Mouse (Mus musculus) embryo, embryonic 10 days (tissue): ENCODE data around the gene Ap3b1.
"Not testable (repeated sequence)": the region's sequence is repeated elsewhere in the genome, so short reads cannot be mapped to it uniquely, and the experiment has no call there.

ENCODE experiments used
- DNase-seq: peaks from one replicate; pipeline ENCODE4 v3.0.0-alpha.2; 2015; ENCODE audit warnings: low spot score

The Ap3b1 gene

DNA sequence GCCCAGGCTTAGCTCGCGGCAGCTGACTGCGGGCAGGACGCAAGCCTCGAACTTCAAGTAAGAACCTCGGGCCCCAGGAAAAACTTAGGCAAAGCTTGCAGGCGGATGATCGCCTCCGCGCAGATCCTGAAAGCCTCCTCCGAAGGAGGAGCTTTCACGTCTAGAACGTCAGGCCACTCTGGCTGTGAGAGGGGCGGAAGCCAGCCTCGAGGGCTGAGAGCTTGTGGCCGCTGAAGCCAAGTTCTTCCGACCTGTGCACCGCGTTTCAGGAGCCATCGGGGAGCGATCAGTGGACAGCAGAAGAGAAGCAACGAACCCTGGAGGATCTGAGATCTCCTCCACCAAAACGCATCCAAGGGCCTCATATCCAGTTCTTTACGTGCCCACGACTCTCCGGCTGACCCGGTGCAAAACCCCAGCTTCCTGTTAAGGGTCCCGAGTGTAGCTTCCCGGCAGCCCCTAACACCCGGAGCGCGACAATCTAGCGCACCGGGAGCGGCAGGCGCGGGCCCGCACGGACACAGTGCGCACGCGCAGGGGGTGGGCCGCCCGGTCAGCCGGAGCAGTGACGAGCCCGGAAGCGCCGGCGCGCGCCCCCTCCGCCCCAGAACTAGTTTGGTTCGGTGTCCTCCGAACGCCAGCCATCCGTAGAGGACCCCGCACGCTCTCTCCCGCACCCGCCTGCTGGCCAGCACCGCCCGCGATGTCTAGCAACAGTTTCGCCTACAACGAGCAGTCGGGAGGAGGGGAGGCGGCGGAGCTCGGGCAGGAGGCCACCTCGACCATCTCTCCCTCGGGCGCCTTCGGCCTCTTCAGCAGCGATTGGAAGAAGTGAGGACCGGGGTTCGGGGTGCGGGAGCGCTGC, at the start of gene Ap3b1:
Ap3b1 (plus strand) TSS at position 560 of the 865 bp plus-strand sequence.
- peak; percentile 93 for DNase-seq

DNA sequence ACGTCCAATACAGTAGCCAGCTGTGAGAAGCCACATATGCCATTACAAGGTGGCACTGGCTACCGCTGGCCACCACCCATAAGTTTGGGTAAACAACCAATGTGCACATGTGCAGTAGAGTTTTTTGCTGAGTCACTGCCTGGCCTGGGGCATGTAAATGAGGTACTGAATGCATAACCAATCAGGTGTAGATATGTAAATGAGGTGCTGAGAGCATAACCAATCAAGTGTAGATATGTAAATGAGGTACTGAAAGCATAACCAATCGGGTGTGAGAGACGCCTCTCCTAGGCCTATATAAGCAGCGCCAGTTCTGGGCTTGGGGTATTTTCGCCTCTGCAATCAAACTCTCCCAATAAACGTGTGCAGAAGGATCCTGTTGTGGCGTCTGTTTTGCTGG, 45.9 kb upstream of the Ap3b1 start:
- DNase-seq = not testable (repeated sequence)

DNA sequence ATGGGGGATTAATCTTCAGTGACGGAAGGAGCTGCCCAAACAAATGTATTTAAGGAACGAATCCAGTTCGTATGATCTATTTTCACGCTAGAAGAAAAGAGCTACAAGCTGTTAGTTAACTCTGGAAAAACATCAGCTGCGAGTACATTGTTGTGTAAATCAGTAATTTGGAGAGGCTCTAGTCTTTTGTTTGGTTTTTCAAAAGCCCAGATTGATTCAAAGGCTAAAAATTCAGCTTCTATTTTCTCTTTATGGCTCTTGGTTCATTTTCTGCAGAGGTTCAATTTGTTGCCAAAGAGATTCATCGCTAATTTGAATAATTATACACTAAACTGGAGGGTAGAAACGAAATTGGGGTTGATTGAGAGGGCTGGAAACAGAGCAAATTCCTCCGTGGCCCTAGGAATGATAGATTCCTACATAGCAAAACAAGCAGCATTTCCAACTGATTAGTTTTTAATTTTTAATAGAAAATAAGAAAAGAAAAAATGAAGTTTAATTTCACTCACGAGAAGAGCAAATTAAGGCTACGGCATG, 41.7 kb upstream of the Ap3b1 start:
- DNase-seq = no peak

DNA sequence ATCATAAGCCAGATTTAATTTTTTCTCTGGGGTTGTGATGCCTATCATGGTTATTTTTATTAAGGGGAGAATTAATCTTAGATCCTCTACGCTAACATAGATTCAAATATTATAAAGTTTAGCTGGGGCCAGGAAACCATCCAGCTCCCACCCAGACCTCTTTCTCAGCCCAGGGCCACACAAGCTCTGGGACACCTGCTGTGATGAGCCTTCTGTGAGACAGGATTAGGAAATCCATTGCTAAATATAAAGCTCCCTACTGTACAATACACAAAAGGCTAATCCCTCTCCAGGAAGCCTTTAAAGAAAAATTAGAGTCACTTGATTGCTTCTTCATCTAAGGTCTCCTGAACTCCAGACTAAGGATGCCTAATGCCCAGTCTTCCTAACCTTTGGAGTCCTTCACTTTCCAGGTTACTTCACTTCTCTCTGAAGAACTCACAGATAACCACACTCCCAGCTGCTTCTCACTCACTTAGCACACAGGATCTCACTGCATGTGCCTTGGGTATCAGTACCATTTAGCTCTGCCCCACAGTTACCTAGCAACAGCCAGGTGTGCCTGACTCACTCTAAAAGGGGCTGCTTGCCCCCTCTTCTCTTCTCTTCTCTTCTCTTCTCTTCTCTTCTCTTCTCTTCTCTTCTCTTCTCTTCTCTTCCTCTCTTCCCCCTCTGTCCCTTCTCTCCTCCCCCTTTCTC, 37.5 kb upstream of the Ap3b1 start:
- no peak for DNase-seq

DNA sequence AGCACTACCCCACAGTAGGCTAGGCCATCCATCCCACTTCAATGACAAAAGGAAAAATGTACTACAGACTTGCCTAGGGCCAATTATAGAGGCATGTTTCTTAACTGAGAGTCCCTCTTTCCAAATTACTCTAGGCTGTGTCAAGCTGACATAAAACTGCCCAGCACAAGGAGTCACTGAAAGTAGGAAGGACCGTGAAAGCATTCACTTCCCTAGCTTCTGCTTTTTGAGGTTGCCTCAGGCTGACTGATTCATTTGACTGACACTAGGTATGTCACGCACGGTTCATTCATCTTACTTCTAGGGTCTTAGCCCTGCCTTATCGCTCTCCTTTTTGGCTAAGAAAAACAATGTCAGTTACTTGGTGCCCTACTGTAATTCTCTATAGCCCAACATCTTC, 36.3 kb upstream of the Ap3b1 start:
- DNase-seq = no peak

DNA sequence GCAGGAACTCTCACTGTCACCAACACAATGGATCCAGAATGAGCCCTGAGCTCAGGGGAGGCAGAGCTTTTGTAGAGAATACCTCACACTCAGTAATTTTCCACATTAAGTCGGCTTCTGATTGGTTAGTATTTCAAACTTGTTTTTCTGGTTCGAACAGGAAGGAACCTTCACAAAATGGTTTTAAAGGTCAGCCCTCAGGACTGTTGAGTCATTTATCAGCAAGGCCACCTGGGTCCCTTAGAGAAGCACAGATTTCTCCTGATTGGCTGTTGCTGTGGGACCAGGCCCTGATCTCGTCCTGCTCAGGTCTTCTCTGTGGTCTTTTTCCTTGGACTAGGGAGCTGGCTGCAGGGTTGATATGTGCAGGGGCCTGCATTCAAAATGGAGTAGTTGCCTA, 30.7 kb upstream of the Ap3b1 start:
- DNase-seq = peak; percentile 37

DNA sequence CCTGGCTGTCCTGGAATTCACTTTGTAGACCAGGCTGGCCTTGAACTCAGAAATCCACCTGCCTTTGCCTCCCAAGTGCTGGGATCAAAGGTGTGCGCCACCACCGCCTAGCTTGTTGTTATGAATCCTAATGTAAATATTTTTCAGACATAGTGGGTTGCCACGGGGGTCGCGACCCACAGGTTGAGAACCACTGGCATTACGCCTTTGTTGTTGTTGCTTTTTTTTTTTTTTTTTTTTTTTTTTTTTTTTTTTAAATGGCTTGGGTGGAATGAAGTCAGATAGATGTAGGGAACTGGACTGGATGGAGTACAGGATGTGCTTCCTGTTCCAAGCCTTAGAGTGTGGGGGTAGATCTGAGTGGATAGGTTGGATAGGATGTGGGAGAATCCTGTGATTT, 29.8 kb upstream of the Ap3b1 start:
- not testable (repeated sequence) for DNase-seq

DNA sequence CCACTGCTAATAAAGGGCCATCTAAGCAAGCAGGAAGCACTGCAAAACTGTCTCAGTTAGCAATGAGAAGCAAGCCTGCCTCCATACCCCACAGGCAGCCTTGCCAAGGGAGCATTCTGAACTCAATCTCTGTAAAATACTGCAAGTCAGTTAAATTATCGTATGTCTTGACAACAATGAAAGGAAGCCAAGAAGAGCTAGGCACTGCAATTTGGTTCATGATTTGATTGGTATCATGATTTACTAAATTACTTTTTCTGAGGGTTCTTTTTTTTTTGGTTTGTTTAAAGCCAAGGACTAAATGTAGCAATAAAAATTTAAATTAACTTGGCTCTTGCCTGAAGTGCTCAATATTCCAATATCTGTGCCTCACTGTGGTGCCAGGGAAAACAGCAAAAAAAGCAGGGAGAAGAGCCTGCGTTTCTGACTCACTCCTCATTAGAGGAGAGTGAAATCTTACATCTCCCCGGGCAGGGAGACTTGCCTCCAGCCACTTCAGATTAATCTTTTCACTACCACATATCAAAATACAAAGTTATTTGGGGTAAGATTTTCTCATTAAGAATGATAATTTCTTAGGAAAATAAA, 28.3 kb upstream of the Ap3b1 start:
- DNase-seq = no peak

DNA sequence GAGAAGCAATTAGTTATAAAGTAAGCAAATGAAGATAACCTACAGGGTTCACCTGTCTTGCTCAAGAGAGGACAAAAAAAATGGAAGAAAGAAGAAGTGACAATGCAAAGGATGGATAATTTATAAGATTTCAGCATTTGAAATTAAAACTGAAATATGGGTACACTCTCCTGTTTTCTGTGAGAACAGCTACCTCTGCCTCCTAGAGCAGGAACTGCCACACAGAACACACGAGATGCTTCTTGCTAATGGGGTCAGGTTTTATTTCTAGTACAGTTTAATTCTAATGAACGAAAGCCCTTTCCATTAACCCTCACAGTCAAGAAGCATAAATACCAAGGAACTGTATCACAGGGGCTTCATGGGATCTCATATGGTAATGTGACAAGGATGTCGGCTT, 20.4 kb upstream of the Ap3b1 start:
- DNase-seq = no peak

DNA sequence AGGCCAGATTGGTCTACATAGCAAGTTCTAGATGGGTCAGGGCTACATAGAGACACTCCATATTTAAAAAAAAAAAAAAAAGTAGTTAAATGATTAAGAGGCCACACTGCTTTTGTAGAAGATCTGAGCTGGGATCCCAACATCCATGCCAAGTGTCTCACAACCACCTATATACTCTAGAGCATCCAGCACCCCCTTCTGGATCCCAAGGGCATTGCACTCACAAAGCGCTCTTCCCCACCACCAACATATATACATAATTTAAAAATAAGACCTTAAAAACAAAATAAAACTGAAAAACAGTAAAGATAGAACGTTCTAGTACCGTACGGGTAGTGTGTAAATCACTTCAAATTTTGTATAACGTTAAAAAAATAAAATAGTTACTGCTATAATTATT, 15.6 kb upstream of the Ap3b1 start:
- no peak for DNase-seq

DNA sequence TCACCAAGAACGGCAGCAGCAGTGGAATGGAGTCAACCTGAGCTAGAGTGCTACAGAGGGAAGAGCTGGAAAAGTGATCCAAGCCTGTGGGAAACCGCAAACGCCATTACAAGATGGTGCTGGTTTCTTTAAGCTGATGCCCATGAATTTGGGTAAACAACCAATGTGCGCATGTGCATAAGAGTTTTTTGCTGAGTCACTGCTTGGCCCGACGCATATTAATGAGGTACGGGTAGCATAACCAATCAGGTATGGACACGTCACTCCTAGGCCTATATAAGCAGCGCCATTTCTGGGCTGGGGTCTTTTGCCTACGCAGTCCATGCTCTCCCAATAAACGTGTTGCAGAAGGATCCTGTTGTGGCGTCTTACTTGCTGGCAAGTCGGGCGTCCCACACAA, 14.2 kb upstream of the Ap3b1 start:
- DNase-seq = not testable (repeated sequence)

DNA sequence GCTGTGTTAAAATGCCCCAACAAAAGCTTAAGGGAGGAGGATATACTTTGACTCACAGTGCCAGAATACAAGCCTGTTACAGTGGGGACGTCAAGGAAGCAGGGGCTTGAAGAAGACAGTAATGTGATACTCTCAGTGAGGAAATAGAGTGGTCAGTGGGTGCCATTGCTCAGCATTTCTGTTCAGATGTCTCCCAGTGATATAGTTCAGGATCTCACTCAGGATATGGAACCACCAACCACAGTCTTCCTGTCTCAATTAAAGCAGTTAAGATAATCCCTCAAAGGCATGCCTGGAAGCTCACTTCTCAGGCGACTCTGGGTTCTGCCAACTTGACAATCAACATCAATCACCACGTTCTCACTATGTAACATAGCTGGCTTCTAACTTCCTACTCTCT, 4.2 kb upstream of the Ap3b1 start:
- no peak for DNase-seq

DNA sequence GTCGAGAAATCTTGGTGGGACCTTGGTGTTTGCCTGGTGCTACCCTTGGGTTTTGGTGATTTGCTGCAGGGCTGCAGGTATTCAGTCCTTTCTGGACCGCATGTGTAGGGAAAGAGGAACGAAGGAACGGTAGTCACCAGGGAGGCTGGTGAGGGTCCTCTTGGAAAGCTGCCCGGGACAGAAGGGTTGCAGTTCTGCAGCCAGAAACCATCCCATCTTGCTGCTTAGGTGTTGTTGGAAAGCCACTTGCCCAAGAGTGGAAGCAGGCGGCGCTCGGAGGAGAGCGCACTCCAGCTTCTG, 709 bp upstream of the Ap3b1 start:
- no peak for DNase-seq

DNA sequence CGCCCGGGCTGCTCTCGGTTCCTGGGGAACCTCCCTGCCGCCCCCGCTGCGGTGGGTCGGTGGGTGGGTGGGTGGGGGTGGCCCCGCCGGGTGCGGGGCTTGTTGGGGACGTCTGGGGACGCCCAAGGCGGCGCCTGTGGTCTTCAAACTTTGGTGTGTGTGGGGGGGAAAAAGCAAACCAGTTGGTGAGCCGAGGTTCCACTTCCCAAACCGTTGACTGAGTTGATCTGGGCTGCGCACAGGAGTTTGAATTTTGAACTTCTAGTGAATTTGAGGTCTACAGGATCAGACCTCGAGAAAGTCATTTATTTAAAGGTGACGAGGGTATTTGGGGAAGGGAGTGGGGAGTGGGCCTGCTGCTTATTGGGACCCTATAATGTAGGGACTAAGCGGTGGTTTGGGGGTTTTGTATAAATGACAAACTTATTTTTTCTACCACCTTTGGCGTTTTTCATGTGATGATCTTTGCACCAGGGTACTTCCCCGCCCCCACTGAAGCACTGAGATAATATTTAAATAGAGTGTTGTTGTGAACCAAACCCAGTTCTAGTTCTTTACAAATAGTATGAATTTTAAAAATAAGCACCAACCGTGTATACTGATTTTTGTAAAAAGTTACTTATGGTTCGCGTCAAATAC, 641 bp downstream of the Ap3b1 start:
- DNase-seq = peak; percentile 22

DNA sequence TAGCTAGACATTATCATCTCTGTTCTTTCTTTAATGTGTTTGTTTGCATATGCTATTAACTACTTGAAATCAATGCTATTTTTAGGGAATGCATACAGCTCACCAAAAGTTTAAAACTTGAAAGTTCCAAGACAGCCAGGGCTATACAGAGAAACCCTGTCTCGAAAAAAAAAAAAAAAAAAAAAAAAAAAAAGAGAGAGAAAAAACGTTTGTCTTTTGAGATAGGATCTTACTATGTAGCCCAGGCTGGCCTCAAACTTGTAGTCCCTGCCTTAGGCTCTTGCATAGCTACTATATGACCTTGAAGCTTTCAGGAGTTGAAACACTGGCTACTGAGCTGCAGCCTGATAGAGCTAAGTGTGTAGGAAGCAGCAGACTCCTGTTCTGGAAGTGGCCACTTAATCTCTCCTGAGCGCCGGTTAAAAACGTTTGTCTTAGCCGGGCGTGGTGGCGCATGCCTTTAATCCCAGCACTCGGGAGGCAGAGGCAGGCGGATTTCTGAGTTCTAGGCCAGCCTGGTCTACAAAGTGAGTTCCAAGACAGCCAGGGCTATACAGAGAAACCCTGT, 2.3 kb downstream of the Ap3b1 start:
- not testable (repeated sequence) for DNase-seq

DNA sequence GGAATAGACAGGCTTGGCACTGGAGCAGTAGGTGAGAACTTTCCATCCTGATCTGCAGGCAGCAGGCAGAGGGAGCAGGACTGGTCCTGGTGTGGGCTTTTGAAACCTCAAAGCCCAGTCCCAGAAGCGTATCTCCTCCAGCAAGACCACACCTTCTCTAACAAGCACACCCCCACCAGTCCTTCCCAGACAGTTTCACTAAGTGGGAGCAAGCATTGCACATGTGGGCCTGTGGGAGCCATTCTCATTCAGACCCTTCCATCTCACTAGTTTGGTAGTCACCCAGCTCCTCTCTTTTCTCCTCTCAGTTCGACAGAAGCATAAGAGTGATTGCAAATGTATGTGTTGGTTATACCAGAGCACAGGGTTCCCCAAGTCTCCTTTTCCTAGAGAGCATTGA, 5.6 kb downstream of the Ap3b1 start:
- DNase-seq = no peak

DNA sequence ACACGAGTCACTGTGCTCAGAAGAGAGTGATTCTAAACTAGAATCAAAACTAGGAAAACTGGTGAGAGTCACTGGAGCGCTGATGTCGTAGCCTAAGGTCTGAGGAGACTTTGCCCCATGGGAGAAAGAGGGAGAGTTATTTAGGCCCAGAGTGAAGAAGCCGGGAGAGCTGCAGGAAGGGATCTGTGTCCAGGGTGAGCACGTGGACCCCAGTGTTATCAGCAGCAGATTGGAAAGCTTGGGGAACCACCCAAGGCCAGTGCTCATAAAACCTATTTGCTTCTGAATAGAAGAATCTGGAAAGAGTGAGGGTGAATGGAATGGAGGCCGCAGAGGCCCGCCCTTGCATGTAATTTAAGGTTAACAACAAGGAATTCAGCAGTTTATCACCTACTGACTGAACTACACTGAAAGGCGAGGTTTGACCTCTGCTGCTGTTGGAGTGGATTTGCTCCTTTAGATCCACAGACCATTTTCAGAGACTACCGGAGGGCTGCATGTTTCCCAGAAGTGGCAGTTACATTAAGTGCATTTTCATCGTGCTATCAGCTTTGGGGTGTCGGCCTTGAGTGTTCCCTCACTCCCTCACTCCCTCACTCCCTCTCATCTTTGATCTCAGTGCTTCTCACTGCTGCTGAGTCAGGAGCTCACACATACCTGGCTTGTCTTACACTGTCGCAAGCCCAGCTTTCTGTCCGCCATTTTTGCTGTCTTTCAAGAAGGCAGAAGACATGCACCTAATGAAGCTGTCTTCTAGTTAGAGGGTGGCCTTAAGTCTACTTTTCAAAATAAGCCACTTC, 6.5 kb downstream of the Ap3b1 start:
- no peak for DNase-seq

DNA sequence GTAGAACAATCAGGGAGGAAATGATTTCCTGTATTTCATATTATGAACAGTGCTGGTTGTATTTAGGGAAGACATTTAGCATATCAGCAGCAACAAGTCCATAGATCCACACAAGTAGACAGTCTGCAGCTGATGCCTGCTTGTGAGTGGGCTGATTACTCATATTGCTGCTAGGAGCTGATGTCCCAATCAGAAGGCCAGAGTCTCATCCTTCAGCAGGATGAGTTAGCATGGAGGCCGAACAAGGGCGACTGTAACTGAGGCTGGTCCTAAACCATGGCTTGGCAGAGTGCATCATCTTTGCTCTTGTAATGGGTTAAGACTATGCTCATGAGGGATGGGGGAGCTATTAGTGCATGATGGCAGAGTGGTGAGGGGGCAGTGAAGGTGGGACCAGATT, 9.1 kb downstream of the Ap3b1 start:
- no peak for DNase-seq

DNA sequence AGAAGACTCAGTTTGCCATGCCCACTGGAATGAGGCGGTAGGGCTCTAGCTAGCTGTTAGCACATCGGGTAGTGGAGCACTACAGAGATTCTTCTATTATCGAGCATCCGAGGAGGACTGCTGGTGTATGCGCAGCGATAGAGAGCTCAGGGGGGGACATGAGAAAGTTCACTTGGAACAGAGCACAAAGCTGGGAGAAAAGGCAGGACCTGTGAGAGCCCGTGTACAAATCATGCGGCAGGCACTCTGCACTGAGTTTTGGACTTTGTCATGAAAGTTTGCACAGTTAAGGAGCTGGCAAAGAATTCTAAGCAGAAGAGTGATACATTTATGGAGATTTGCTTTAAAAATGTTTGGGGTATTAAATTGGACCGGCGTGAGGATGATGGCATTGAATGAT, 11.8 kb downstream of the Ap3b1 start:
- no peak for DNase-seq

DNA sequence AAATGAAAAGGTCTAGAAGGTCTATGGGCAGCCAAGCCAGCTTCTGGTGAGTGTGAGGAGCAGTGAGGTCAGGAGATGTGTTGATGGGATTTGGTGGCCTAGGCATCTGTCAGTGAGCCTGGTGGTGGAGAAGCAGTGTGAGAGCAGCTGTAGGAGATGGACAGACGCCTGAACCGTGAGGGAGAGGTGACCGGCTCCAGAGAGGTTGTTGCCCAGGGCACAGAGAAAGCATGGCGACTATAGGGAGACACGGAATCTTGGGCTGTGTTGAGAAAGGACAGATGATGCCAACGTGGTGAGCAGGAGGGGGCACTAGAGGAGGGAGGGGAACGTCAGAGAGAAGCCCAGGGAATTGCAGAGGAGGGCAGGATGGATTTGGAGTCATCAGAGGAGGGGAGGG, 13.3 kb downstream of the Ap3b1 start:
- no peak for DNase-seq

DNA sequence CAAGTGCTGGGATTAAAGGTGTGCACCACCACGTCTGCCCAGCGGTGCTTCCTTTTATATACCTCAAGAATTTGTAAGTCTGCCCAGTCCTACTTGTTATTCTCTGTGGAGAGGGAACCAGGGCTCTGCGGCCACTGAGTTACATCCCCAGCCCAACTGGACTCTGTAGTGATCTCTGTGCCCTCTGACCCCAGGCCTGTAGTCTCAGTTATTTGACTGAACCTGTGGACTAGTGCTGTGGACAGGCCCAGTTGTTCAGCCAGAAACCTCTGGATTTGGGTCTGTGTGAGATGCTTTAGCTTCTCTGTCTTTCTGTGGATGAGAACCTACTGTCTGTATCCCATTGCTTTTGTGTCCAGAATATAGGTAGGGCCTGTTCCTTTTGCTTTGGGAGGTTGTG, 15.4 kb downstream of the Ap3b1 start:
- no peak for DNase-seq
